Mouse (Mus musculus) ES-Bruce4 (cell line): ENCODE data around the gene Notch1.

ENCODE experiments used
- CTCF ChIP-seq: IDR thresholded peaks from one replicate; pipeline ENCODE4 v1.8.1; 2011; ENCODE audit warnings: low read depth, low read length
- POLR2A ChIP-seq: IDR thresholded peaks from one replicate; pipeline ENCODE4 v1.8.1; 2011; ENCODE audit warnings: low read length; ENCODE audit not compliant: insufficient read depth

DNA sequence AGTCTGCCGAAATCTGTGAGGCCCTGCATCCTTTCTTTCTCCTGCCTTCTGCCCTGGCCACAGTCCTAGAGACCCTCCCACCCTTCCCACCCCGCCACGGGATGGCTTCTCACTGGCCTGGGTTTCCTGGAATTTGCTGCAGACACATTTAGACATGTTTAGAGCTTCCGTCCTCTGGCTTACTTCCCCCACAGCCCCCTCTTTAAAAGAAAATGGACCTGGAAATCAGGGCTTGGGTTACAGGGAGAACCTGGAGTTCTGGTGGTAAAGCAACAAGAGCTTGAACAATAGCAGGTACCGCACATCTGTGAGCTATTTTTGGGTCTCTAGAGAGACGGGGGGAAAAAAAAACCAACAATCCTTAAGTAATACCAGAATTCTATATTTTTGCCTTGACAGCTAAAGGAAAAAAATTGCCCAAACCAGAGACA is 8.5 kb downstream of the Notch1 start:
- TF ChIP-seq POLR2A (no peak), CTCF (no peak)
